Mouse (Mus musculus): ENCODE measurements around the gene Rad54l. TPM values are rescaled to one million over a fixed set of nuclear protein-coding genes. Genes with fewer than 3 reads are reported as not detected.

Gene Rad54l
- polyA plus RNA-seq, 1 experiment from 2014 or later = 9.3 TPM

DNA sequence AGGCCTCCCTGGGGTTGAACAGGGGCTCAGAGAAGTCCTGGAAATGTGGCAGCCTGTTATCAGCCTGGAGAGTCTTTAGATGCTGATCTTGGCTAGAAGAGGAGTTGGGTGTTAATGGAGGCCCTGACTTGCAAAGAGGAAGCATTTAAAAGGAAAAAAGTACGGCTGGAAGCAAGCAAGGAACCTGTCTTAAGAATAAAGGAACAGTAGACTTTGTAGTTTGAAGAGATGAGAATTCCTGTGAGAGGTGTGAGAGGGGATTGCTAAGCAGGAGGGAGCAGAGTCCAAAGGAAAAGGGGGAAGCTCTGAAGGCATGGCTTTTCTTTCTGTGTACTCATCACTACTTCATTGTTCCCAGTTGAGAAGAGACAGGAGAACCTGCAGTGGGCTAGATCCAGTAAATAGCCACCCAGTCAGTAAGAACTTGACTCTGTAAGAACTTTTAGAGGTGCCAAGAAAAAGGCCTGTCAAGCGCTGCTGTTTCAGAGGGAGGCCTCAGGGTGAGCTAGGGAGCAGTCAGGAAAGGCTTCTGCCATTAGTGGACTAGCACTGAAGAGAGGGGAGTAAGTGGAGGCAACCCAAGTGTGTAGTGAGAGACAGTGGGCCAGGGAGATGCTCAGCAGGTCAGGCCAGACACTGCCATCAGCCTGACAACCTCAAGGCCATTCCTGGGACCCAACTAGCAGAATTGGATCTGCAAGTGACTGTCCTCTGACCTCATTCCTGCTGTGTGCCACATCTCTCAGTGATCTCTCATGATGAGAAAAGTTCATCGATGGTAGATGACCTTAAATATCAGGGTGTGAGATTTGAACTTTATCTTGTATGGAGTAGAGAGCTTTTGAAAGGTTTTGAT lies 46.0 kb downstream of the Rad54l start:
- Histone ChIP-seq H3K4me3 (peak overlapping the region; percentile 88), H3K27me3 (replicated peaks) (no peaks in the 10 kb centered on the region), H3K27ac (no peak overlapping the region; the same call in 1 of the 2 replicates), H3K9me3 (no peaks in the 10 kb centered on the region), H3K9ac (peak overlapping the region; percentile 95), H3K4me2 (peak overlapping the region; percentile 80), H3K4me1 (peaks cover 33% of the 10 kb centered on the region), H3K36me3 (replicated peaks) (peaks cover 16% of the 10 kb centered on the region)
- 61% methylated on average over 3 of the region's 3 CpGs for WGBS
- no peak for ATAC-seq (replicated peaks)

- H3K27me3 ChIP-seq (replicated peaks) = no peaks in the 10 kb centered on the region
- H3K36me3 ChIP-seq (replicated peaks) = peaks cover 13% of the 10 kb centered on the region
- WGBS = 2% methylated on average over 37 of the region's 37 CpGs
- ATAC-seq (replicated peaks) = peak; percentile 26
- H3K9me3 ChIP-seq = no peaks in the 10 kb centered on the region
- peak overlapping the region; percentile 80 for H3K4me2 ChIP-seq
- H3K4me1 ChIP-seq = peaks cover 37% of the 10 kb centered on the region
- peak overlapping the region; percentile 95 for H3K27ac ChIP-seq
- H3K9ac ChIP-seq = peak overlapping the region; percentile 95
- H3K4me3 ChIP-seq = peak overlapping the region; percentile 88
Observed at GRCm38 (mm10) chr4:116076369-116077231, 46.9 kb downstream of the Rad54l start.

- Histone ChIP-seq H3K27me3 (replicated peaks) (no peaks in the 10 kb centered on the region), H3K4me1 (peaks cover 37% of the 10 kb centered on the region), H3K36me3 (replicated peaks) (peaks cover 5% of the 10 kb centered on the region), H3K27ac (peak overlapping the region; percentile 95), H3K4me3 (peak overlapping the region; percentile 88), H3K9me3 (no peaks in the 10 kb centered on the region), H3K9ac (peak overlapping the region; percentile 95), H3K4me2 (peak overlapping the region; percentile 80)
- peak; percentile 80 for ATAC-seq (replicated peaks)
- under 1% methylated on average over 76 of the region's 77 CpGs for WGBS
Observed at GRCm38 (mm10) chr4:116075631-116076368, 47.7 kb downstream of the Rad54l start.

DNA sequence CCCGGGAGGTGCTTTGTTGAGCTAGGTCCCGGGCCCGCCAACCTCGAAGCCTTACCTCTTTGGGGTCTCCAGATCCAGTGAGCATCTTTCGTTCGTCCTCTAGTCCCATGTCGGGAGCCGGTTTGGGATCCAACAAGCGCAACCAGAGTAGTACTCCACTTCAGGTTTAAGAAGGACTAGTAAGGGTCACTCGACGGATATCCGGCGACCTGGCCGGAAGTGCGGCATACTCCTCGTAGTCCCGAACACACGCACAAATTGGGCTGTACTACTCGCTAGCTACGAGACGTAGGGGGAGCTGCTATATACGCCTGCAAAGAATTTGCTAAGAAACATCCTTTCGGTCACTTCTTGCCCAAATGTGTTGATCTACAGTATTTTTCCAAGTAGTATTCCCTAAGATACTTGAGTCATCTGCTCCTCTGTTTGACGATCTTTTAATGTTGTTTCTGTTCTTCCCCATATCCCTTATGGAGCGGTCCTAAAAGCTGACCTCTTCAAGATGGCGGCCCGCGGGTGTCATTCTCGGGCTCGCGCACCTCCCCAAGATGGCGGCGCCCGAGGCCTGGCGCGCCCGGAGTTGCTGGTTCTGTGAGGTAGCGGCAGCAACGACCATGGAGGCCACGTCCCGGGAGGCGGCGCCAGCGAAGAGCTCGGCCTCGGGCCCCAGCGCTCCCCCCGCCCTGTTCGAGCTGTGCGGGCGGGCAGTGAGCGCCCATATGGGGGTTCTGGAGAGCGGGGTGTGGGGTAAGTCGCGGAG lies 48.4 kb downstream of the Rad54l start, which contains the start of the genes Uqcrh and Lrrc41:
Gene Uqcrh, minus strand, starts transcription at position 211 of the 760 bp plus-strand sequence.
Gene Lrrc41, plus strand, starts transcription at position 409 of the 760 bp plus-strand sequence.
- WGBS = under 1% methylated on average over 55 of the region's 55 CpGs

DNA sequence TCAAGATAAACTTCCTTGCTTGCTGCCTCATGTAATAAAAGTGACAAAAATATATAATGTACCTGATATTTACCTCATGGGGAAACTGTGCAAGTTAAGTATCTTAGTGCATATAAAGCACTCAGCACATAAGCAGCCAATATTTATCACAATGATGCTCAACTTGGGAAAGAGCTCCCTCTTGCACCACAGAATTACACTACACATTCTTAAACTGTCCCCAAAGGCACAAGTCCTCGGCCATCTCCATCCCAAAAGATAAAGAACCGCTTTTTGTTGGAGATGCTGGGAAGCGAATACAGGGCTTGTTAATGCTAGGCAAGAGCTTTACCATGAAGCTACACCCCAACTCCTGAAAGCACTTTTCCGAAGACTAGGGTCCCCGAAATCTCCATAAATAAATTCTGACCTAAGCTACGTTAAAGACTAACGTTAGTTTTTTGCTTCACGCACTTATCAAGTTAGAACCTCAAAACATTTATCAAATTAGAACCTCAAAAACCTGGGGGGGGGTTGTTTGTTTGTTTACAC lies 49.3 kb downstream of the Rad54l start:
- Histone ChIP-seq H3K9me3 (no peaks in the 10 kb centered on the region), H3K27ac (peak overlapping the region; percentile 95; the same call in 1 of the 2 replicates), H3K4me2 (peak overlapping the region; percentile 80), H3K4me1 (peaks cover 37% of the 10 kb centered on the region), H3K36me3 (replicated peaks) (peaks cover 3% of the 10 kb centered on the region; the same call in 1 of the 2 replicates), H3K4me3 (peak overlapping the region; percentile 88), H3K27me3 (replicated peaks) (no peaks in the 10 kb centered on the region), H3K9ac (peak overlapping the region; percentile 95)
- 2% methylated on average over 8 of the region's 8 CpGs for WGBS
- no peak for ATAC-seq (replicated peaks)

More for the DNA sequence above, 48.4 kb downstream of the Rad54l start, which contains the start of the genes Uqcrh and Lrrc41:
- Histone ChIP-seq H3K9ac (peak within 1 kb of the TSS; percentile 95), H3K27ac (peak within 1 kb of the TSS; percentile 95), H3K4me2 (peak within 1 kb of the TSS; percentile 80), H3K36me3 (replicated peaks) (no peaks in the 10 kb centered on the region), H3K27me3 (replicated peaks) (no peaks in the 10 kb centered on the region), H3K9me3 (no peaks in the 10 kb centered on the region), H3K4me1 (peaks cover 37% of the 10 kb centered on the region), H3K4me3 (peak within 1 kb of the TSS; percentile 88)
- ATAC-seq (replicated peaks) = peak; percentile 95

DNA sequence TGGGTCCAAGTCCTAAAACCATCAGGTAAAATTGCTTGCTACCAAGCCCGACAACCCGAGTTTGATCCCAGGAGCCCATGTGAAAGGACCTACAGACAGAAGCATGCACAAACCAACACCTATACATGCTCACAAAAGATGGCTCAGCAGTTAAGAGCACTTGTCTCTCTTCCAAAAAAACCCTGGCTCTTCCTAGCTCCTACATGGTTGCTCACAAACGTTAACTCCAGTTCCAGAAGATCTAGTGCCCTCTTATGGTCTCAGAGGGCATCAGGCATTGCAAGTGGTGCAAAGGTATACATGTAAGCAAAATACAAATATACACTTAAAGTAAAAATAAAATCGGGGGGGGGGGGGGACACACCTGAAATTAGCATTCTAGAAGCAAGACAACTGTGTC lies 50.3 kb downstream of the Rad54l start:
- H3K9ac ChIP-seq = no peak overlapping the region; the same call in 1 of the 2 replicates
- no peaks in the 10 kb centered on the region for H3K27me3 ChIP-seq (replicated peaks)
- ATAC-seq (replicated peaks) = no peak
- H3K4me2 ChIP-seq = peak overlapping the region; percentile 3; the same call in 1 of the 2 replicates
- H3K27ac ChIP-seq = no peak overlapping the region
- H3K4me3 ChIP-seq = no peak overlapping the region
- H3K36me3 ChIP-seq (replicated peaks) = peaks cover 10% of the 10 kb centered on the region; the same call in 1 of the 2 replicates
- peaks cover 37% of the 10 kb centered on the region for H3K4me1 ChIP-seq
- WGBS = 60% methylated on average over 4 of the region's 4 CpGs
- H3K9me3 ChIP-seq = no peaks in the 10 kb centered on the region

DNA sequence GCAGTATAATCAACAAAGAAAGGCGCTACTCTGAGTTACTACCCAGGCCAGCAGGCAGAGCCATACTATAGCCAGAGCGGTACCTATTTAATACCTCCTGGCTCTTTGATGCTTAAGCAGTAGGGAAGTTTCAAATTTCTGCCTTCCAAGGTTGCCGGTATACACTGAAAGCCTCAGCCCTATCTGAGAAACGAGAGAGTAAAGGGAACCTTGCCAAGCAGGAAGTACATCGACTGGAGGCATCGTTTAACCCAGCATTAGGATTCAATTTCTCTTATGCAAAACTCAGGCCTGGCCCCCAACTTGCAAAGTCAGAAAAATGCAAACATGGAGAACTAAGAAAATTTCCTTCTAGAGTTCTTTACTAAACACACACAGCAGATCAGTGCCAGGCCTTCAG lies 53.4 kb downstream of the Rad54l start:
- no peak overlapping the region for H3K4me3 ChIP-seq
- WGBS = 89% methylated on average over 6 of the region's 6 CpGs
- no peak overlapping the region for H3K9ac ChIP-seq
- no peaks in the 10 kb centered on the region for H3K9me3 ChIP-seq
- ATAC-seq (replicated peaks) = no peak
- H3K36me3 ChIP-seq (replicated peaks) = peaks cover 14% of the 10 kb centered on the region
- H3K4me1 ChIP-seq = peaks cover 22% of the 10 kb centered on the region
- no peaks in the 10 kb centered on the region for H3K27me3 ChIP-seq (replicated peaks)
- no peak overlapping the region for H3K4me2 ChIP-seq
- no peak overlapping the region for H3K27ac ChIP-seq

GRCm38 (mm10) chr4:116063855-116064254 lies 59.6 kb downstream of the Rad54l start:
- no peaks in the 10 kb centered on the region for H3K9me3 ChIP-seq
- H3K36me3 ChIP-seq (replicated peaks) = peaks cover 9% of the 10 kb centered on the region
- no peak for ATAC-seq (replicated peaks)
- H3K4me3 ChIP-seq = no peak overlapping the region
- no peaks in the 10 kb centered on the region for H3K27me3 ChIP-seq (replicated peaks)
- WGBS = 34% methylated on average over 1 of the region's 1 CpGs
- H3K4me1 ChIP-seq = no peaks in the 10 kb centered on the region
- no peak overlapping the region for H3K9ac ChIP-seq
- no peak overlapping the region for H3K27ac ChIP-seq
- H3K4me2 ChIP-seq = no peak overlapping the region

DNA sequence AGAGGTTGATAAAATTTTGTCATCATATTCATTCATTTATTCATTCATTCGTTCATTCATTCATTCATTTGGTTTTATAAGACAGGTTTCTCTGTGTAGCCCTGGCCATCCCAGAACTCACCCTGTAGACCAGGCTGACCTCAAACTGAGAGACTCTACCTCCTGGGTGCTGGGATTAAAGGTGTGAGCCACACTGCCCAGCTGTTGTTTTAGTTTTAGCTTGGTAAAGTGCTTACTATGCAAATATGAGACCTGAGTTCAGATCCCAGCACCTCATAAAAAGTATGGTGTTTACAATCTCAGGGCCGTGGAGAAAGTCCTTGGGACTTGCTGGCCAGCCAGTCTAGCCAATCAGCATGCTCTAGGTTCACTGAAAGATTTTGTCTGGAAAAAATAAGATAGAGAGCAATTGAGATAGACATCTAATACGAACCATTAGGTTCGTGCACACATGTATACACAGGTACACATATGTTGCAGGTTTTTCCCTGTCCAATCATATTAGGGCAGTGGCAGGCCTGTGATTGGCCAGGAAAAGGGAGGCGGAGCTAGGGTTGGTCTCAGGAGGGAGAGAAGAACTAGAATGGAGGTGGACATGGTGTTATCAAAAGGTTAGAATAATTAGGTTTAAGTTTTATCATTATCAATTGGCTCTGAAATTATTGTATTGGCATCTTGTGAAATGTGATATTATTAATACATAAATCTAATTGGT lies 64.3 kb downstream of the Rad54l start:
- ATAC-seq (replicated peaks) = no peak
- Histone ChIP-seq H3K9me3 (no peaks in the 10 kb centered on the region), H3K4me2 (no peak overlapping the region), H3K9ac (no peak overlapping the region), H3K36me3 (replicated peaks) (no peaks in the 10 kb centered on the region), H3K4me1 (peaks cover 4% of the 10 kb centered on the region; the same call in 1 of the 2 replicates), H3K4me3 (no peak overlapping the region), H3K27me3 (replicated peaks) (no peaks in the 10 kb centered on the region), H3K27ac (no peak overlapping the region)
- 82% methylated on average over 5 of the region's 5 CpGs for WGBS

DNA sequence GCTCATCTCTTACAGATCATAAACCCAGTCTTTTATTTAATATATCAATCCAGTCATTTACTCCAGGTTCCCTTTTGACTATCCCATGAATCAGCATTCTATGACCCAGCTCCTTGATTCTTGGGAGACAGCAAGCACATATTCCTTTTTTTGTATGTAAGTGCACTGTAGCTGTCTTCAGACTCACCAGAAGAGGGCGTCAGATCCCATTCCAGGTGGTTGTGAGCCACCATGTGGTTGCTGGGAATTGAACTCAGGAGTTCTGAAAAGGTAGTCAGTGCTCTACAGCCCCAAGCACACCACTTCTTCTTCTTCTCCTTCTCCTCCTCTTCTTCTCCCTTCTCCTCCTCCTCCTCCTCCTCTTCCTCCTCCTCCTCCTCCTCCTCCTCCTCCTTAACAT lies 65.9 kb downstream of the Rad54l start:
- H3K27ac ChIP-seq = no peak overlapping the region
- H3K36me3 ChIP-seq (replicated peaks) = no peaks in the 10 kb centered on the region
- H3K9me3 ChIP-seq = no peaks in the 10 kb centered on the region
- WGBS = 0% methylated on average over 1 of the region's 1 CpGs
- no peak overlapping the region for H3K4me2 ChIP-seq
- no peak overlapping the region for H3K9ac ChIP-seq
- ATAC-seq (replicated peaks) = no peak
- no peak overlapping the region for H3K4me3 ChIP-seq
- peaks cover 13% of the 10 kb centered on the region; the same call in 1 of the 2 replicates for H3K4me1 ChIP-seq
- no peaks in the 10 kb centered on the region for H3K27me3 ChIP-seq (replicated peaks)
